Mouse (Mus musculus): Measurements from ENCODE around the gene Frmpd4.
A peak's percentile ranks its signal among the peaks of the same experiment; 100 is the strongest.

Gene Frmpd4

DNA sequence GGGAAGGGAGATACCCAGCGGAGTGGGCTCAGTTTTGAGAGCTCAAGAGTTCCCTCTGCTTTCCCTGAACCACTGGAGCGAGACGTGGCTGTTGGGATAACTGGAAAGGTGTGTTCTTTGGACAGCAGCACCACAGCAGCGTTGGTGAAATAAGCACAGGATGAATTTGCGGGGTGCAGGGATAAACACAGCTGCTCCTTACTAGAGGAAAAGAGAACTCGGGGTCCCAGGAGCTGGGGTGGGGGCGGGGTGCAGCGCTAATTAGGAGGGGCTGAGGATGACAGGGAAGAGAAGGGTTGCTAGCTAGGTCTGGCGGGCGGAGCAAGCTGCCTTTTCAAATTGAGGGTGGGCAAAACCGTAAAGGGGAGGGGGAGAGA, 453.5 kb downstream of the Frmpd4 start:
- no peak for DNase-seq

DNA sequence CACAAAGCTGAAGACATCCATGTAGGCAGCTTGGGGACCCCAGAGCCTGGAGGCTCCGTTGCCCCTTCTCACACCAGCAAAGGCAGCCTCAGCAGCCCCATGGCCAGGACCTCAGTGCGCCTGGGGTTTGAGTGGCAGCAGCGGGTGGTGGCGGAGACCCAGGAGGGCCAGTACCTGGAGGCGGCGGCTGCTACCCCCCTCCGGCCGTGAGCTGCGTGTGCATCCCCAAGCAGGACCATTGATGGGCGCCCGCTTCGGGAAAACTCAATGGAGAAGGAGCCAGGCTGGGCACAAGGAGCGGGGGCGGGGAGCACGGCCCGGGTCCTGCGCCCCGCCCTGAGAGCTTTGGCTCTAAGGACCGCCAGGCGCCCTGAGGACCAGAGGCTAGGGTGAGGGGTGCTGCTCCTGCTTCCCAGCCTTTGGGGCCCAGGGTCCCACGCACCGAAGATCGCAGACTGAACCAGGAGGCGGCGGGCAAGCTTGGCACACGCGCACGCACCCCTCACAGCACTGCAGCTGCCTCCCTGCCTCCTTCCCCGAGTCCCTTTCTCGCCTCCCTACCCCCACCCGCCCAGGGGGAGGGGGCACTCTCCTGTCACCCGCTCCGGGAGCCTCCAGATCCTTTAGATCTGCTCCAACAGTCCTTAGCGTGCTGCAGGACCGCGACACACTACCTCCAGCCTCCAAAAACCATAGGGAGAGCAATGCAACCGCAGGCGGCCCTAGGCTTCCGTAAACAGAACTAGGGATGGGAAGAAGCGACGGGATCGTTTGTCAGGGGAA, 454.0 kb downstream of the Frmpd4 start:
- DNase-seq, result peak; percentile 28

DNA sequence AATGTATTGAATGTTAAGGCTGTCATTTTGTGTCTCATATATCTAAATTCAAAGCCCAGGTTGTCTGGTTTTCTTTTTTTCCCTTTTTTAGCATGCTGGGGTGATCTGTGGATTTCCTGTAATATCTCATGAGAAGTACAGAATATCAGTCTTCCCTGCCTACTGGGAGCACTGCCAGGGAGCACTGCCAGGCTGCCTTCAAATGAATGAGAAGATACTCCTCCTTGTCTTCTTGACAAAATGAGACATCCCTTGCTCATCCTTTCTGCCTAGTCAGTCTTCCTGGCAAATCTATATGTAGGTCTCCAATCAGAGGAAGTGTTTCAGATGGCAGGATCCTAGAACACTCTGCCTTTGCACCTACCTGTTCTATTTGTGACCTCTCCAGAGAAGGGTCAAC, 535.4 kb downstream of the Frmpd4 start:
- no peak for DNase-seq

DNA sequence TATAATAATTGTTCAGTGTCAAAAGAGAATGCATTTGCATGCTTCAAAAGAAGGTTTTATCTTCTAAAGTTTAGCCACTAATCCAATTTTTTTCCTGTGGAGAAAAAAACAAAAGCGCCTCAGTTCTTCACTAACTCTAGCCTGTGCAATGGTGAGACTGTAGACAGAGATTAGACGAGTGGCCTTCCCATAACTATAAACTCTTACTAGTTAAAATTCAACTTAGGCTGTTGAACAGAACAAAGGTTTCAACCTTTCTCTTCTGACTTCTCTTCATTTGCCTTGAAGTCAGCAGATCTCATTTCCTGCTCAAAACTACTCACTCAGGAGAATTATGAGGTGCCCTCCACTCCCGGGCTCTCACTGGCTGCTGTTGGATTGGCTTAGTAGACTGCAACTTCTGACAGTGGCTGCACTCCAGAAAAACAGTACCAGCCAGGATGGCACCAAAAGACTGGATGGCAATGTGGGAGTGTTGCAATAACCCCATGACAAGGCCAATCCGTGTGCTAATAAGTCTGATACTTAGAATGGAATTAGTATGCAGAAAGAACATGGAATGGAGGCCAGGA, 556.4 kb downstream of the Frmpd4 start:
- DNase-seq, result no peak

DNA sequence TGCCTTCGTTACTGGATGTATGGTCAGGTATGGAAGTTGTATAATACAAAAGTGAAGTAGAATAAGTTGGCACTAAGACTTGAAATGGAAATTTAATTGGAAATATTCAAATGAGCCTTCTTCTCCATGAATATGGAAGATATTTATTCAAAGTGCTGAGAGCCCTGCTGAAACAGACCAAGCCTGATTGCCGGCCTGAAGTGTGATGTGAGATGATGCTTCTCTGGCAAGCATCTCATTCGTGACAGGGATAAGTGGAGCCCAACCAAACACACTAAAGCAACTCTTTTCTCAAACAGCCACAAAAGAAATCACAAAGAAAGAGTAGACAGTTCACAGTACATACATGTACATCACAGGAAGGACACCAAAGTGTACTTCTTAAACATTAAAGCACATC, 559.2 kb downstream of the Frmpd4 start:
- DNase-seq, result no peak

DNA sequence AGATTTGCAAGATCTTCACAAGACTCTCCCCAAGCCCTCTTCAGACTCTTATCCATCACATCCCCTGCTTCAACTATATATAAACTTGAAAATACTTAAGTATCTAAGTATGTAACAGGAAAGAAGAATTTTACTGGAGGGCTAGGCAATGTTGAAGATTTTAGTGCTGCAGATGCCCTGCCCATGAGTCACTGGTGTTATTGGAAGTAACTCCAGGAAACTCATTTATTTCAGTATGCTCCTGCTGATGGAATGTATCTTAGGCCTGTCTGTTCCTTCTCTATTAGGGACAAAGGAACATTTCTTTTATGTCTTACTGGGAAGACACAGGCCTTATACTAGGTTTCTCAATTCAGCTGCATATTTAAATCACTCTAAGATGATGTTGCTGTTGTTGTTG, 592.2 kb downstream of the Frmpd4 start:
- DNase-seq, result no peak

DNA sequence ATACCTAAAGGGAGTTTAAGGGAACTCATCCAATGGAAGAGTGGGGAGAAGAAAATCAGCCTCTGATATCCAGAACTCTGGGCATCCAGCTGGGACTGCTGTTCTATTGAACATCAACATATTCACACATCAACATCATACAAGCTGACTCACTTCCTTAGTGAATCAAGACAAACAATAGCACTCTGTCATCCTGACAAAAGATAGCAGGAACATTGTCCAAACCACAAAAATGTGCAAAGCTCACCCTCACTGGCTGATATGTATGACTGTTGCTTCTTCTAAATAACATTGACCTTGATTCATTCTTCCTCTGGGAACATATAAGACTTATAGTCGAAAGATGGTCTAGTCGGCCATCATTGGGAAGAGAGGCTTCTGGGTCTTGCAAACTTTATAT, 625.8 kb downstream of the Frmpd4 start:
- no peak for DNase-seq

DNA sequence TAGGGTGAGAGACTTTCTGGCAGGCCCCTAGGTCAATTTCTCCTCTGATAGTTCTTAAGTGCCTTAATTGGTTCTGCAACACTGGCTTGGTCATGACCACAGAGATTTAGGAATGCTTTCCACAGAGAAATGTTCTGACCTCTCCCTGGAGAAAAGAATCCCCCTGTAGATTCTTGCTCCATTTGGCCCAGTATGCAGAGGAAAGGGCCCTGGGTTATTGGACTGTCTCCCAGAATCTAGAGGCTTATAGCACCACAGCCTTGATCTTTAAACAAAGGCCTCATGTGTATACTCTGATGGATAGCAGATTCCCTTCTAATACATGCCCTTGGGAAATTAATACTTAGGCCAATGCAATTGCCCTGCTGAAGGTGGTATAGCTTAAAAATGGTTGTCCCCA, 667.5 kb downstream of the Frmpd4 start:
- no peak for DNase-seq

DNA sequence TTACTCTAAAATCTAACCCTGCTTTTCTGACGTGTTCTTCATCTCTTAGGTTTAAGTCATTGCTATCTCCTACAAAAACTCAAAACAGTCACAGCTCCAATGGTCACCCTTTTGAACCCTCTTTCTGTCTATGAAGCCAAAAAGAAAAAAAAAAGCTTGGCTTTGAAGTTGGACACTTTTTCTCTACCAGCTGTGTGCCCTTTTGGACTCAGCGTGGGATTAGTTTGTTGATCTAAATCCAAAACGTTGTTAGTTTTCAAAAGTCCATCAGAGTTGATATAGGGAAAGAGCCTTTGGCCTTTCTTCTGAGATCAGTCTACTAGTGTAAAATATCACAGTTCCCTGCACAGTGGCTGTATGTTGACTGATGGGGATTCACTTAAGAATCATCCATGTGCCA, 676.0 kb downstream of the Frmpd4 start:
- no peak for DNase-seq

DNA sequence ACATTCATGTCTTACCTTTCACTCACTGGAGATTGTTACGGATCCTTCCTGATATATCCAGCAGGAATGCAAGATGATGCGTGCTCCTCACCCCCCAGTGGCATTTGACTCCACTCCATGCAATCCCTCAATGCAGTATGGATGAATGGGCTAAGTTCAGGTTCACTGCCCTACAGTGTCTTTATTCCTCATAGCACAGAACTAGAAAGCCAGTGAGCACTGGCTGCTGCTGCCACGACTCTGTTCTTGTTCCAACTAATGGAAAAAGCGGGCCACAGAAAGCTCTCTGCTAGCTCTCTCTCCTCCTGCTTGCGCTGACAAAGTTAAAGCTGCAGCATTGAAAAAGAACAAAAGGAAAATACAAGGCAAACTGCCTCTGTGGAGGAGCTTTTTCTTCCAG, 722.2 kb downstream of the Frmpd4 start:
- DNase-seq, result no peak

DNA sequence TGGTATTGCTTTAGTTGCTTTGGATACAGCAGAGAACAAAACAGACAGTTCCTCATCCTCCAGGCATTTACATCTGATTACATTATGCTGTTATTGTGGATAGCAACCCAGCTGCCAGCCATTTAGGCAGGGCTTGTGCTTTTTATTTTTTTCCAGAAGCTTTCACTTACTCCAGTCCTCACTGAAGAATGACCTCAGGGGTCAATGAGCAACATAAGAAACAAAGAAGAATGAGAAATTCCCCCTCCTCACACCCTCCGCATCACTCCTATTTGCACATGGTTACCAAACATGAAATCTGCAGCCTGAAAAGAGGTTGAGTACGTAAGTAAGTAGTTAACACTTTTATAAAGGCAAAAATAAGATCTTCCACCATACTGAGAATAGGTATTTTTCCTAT, 744.5 kb downstream of the Frmpd4 start:
- DNase-seq, result no peak

DNA sequence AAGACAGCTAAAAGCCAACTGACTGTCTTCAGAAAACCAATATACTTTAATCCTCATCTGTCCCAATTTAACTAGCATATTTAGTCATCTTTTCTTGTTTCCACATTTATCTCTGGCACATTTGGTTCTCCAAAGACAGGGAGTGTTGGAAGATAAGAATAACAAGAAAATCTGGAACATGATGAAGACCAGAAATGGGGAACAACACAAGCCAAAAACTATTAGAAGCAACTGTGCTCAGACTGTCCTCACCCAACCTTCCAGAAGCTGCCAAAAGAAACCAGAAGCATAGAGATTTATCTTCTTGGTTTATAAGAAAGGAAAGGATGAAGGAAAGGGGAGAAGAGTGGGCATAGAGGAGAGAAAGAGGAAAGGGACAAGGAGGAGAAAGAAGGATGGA, 748.6 kb downstream of the Frmpd4 start:
- no peak for DNase-seq

DNA sequence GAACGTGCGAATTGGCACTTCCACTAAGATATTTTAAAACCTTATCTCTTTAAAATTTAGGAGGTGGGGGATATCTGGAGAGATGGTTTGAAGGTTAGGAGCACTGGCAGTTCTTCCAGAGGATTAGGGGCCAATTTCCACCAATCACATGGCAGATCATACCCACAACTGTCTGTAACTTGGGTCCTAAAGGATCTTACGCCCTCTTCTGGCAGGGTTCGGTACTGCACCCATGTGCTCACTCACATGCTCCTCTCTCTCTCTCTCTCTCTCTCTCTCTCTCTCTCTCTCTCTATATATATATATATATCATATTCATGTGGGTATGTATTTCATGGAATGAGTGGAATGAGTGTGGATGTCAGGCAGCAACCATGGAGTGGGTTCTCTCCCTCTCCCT, 759.7 kb downstream of the Frmpd4 start:
- no peak for DNase-seq

DNA sequence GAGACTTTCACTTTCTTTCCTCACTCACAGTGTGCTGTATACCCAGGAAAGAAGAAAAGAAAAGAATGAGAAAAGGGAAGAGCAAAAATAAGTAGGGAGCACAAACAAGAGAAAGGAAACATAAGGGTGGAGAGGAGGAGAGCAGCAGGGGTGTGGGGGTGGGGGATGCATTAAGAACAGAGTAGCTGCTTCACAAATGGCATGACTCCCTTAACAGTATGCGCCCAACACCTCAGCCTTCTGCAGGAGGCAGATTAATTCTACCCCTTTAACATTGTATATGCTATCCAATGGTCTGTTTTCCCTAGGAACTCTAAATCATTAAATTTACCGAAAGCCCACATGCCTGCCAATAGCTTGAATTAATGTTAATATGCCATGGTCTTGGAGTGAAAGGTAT, 766.9 kb downstream of the Frmpd4 start:
- no peak for DNase-seq

DNA sequence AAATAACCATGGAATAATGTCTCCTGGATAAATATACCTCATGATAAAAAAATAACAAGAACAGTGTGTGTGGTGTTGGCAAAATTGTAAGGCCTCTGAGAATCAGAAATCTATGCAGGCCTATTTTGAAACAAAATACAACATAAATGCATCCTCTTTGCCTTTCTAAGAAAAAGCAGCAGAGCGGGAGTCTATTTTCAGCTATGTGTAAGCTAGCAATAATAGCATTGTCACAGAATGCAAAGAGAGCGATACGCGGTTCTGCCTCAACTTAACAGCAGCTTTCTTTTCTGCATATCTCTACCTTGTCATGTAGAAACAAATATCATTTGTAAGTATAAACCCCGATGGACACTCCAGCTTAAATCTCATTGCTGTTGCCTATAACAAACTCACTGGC, 768.5 kb downstream of the Frmpd4 start:
- no peak for DNase-seq

DNA sequence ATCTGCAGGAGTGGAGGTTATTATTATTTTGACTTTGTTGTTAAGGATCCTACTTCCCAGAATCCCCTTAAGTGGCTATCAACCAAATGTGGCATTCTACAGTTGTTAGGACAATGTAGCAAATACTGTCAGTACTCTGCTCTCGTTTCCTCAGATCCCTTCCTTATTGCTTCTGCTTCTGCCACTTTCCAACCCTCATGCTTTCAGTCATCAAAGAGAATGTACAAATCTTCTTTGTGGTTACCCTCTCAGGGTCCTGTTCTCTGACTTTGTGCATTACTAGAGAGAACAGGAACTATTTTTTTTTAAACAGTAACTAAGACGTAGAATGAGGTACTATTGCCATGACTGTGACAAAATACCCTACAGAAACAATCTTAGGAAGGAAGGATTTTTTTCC, 788.3 kb downstream of the Frmpd4 start:
- DNase-seq, result no peak

DNA sequence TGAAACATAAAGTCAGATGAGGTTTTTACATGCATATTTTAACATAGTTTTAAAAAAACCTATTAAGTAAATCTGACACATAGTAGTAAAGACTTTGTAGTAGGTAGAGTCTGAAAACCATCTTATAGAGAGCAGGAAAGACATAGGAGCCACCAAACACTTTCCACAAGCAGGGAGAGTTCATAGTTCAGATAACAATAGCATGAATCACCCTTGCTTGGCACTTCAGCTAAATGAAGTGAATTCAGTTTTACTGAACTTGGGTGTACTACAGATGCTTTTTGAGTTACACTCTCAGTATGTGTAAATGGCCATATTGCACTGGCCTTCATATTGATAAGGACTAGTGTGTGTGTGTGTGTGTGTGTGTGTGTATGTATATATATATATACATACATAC, 793.5 kb downstream of the Frmpd4 start:
- DNase-seq, result no peak

DNA sequence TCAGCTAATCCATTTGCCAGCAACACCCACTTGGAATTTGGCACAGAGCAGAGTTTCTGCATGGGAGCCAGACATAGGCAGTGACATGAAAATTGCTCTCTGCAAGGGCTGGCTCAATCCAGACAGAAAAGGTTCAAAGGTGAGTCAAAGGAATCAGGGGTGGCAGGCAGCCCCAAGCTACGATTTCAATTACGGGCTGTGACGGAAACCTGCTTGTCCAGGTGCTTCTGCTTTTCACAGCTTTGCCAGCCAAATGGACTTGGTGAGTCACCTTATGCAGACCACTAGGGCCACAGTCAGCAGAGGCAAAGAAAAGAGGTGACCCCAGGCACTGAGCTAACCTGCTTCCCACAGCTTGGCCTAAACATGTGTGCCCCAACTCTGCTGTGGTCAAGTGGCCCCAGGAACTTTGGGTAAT, 857.5 kb downstream of the Frmpd4 start:
- DNase-seq, result peak; percentile 25

DNA sequence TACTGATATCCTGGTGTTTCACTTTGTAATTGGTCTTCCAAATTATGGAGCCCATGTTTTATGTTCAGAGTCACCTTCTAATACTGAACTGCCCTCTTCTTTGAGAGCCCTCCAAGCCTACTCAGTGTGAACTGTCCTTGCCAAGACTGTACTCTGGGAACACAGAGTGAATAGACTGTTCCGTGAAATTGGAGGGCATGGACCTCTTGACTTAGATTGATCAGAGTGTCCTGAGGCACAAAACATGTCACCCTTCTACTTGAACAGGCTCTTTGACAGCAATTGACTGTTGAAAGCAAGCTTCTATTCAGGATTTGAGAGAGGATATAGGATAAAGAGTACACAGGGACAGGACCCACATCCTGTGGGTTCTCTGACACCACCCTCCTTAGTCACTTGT, 857.9 kb downstream of the Frmpd4 start:
- no peak for DNase-seq

DNA sequence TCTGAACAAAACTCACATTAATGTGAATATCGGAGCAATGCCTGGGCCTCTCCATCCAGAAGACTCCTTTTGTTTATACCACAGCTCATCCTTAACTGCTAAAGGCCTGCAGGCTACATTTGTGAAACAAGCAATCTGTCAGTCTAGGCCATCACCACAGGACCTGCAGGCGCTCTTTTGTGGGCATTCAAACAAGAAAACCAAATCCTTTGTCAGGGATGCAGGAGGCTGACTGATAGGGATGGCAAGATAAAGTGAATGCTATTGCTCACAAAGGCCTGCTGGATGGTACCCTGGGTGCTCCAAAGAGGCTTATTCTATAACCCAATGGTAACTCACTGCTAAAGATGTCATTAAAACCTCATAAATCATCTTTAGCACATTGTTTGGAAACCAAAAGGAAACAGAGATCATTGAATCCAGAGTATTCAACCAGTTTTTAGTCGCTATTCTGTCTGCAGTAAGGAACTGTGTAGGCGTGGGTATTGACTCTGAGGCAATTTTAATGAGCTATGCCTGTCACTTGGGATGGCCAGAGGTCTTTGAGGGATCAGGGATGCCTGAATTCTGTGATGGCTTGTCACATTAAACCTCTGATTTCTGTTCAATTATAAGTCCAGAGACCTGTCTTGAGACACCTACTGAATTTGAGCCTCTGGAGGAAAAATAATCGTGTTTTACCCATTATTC, 922.1 kb downstream of the Frmpd4 start:
- no peak for DNase-seq

DNA sequence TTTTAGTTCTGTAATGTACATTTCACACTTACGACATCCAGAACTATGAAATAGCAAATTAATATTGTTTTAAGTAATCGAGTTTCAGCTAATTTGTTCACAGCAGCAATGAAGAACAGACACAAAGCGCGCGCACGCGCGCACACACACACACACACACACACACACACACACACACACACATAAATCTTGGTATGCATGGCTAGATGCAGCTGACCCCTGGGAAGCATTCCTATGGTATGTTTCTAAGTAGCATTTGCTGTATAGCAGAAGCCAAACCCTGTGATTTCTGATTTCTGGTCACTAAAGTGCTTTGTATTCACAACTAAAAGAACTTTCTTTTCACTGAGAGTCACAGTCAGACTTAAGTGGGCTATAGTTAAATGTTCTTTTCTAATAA, 922.8 kb downstream of the Frmpd4 start:
- no peak for DNase-seq

DNA sequence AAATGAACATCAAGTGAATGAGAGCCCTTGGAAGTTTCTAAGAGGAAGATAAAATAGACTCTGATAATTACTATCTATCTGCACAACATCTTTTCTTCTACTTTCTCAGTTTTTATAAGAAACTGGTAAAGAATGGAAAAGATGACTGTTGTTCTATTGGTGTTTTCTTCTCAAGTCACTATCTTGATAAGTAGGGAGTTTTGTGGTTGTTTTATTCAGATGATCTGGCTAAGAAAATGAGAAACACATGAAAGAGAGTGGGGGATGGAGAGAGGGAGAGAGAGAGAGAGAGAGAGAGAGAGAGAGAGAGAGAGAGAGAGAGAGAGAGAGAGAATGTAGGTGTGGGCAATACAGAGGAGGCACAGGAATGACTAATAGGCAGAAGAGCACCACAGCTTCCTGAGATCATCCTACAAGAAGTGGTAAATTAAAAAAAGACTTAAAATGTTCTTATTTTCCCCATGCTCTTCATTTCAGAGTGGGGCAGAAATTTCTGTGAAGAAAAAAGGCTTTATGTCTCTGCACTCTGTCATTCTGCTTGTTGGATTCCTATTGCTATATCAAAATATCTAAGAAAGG, 979.3 kb downstream of the Frmpd4 start:
- no peak for DNase-seq

DNA sequence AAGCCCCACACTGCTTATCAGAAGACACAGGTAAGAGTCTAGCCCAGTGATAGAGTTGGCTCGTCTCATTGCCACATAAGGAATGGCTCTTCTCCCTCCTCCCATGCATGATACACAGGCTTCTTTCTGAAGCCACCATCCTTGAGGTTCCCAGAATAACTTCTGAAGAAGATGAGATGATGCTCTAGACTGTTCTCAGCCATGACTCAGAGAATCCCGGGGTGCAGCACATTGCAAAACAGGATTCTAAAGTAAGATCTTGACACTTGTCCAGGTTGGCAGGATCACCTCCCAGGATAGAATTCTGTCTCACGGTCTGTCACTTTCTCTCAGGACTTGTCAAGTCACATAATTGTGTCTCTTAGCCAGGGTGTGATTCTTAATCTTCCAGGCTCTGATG, 1024.2 kb downstream of the Frmpd4 start:
- DNase-seq, result no peak

DNA sequence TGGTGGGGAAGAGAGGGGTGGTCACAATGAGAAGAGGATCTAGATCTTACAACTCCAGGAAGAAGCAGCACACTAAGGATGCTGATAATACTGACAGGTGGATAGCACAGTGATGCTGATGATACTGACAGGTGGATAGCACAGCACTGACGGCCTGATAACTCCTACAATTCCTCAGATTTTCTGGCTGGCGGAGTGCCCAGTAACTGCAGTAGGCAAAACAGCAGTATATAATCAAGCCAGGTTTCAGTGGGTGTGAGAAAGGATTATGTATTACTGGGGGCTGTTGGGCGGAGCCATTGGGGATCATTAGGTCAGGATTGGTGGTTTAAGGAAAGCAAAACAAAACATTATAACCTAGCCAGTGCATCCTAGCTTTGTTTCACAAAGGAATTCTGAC, 1053.9 kb downstream of the Frmpd4 start:
- DNase-seq, result no peak

Data from cerebellum, adult 9-10 months (tissue).